Mouse (Mus musculus) cerebellum, postnatal 10 days (tissue): ENCODE results near the gene Nim1k.

Experiments used
- DNase-seq, 2 experiments: peaks; one replicate each; pipeline ENCODE4 v3.0.0; 2021; ENCODE audit warnings: mixed read lengths in 2 of 2

The Nim1k gene

GRCm38 (mm10) chr13:119755681-119756471 is at the start of gene Nim1k:
Nim1k (minus strand) TSS chr13:119755882.
- DNase-seq: peak; percentile 92 to 93

- no peak for DNase-seq
Observed at GRCm38 (mm10) chr13:119797656-119798055, 42.0 kb upstream of the Nim1k start.

- no peak for DNase-seq
Observed at GRCm38 (mm10) chr13:119792791-119793404, 37.2 kb upstream of the Nim1k start.

- DNase-seq: peak in 1 of 2 experiments; percentile 17
Observed at GRCm38 (mm10) chr13:119791580-119792135, 36.0 kb upstream of the Nim1k start.

- DNase-seq: peak; percentile 97 to 98
Observed at GRCm38 (mm10) chr13:119790761-119791579, 35.3 kb upstream of the Nim1k start, which contains the start of gene Zfp131. Zfp131 (minus strand) TSS chr13:119790889.

- peak; percentile 89 to 92 for DNase-seq
Observed at GRCm38 (mm10) chr13:119789851-119790717, 34.4 kb upstream of the Nim1k start.

GRCm38 (mm10) chr13:119783581-119783980 is 27.9 kb upstream of the Nim1k start:
- DNase-seq: no peak

- DNase-seq: no peak
Observed at GRCm38 (mm10) chr13:119768541-119768940, 12.9 kb upstream of the Nim1k start.

GRCm38 (mm10) chr13:119766480-119766879 is 10.8 kb upstream of the Nim1k start:
- no peak for DNase-seq

GRCm38 (mm10) chr13:119756831-119757230 is 1.1 kb upstream of the Nim1k start:
- DNase-seq: no peak

- peak; percentile 56 to 61 for DNase-seq
Observed at GRCm38 (mm10) chr13:119755141-119755547, 538 bp downstream of the Nim1k start.

- DNase-seq: peak in 1 of 2 experiments; percentile 25
Observed at GRCm38 (mm10) chr13:119754635-119755020, 1.1 kb downstream of the Nim1k start.

- DNase-seq: peak; percentile 65 to 81
Observed at GRCm38 (mm10) chr13:119753859-119754634, 1.6 kb downstream of the Nim1k start.

- no peak for DNase-seq
Observed at GRCm38 (mm10) chr13:119746930-119747329, 8.8 kb downstream of the Nim1k start.

- no peak for DNase-seq
Observed at GRCm38 (mm10) chr13:119743470-119743869, 12.2 kb downstream of the Nim1k start.

- no peak for DNase-seq
Observed at GRCm38 (mm10) chr13:119742711-119743415, 12.8 kb downstream of the Nim1k start.

GRCm38 (mm10) chr13:119741390-119742237 is 14.1 kb downstream of the Nim1k start:
- peak; percentile 20 to 35 for DNase-seq

GRCm38 (mm10) chr13:119731448-119731847 is 24.2 kb downstream of the Nim1k start:
- no peak for DNase-seq

- DNase-seq: no peak
Observed at GRCm38 (mm10) chr13:119729406-119729805, 26.3 kb downstream of the Nim1k start.
